Mouse (Mus musculus) megakaryocyte, embryonic 14.5 days (primary cell): ENCODE results near the gene Gucd1. TPM values are rescaled to one million over a fixed set of nuclear protein-coding genes. Genes with fewer than 3 reads are reported as not detected.

ENCODE experiments used
- H3K27me3 ChIP-seq: replicated peaks from 2 replicates; pipeline ENCODE3; 2012; ENCODE audit warnings: inconsistent platforms
- H3K36me3 ChIP-seq: replicated peaks from 2 replicates; pipeline ENCODE3; 2012; ENCODE audit warnings: low read length, inconsistent platforms, mixed read lengths
- H3K4me1 ChIP-seq: 2 replicates; pipeline ENCODE4 v1.6.1; 2012; ENCODE audit warnings: inconsistent platforms
- H3K4me3 ChIP-seq: replicated peaks from 2 replicates; pipeline ENCODE3; 2012; ENCODE audit warnings: moderate library complexity, mild to moderate bottlenecking, inconsistent platforms
- H3K9me3 ChIP-seq: 2 replicates; pipeline ENCODE4 v1.6.1; 2012; ENCODE audit warnings: inconsistent platforms
- FLI1 ChIP-seq: IDR thresholded peaks from 2 replicates; pipeline ENCODE4 v1.6.1; 2012; ENCODE audit warnings: low read length, inconsistent platforms, mixed read lengths
- GATA1 ChIP-seq: IDR thresholded peaks from 3 replicates; pipeline ENCODE4 v1.6.1; 2012; ENCODE audit warnings: mixed read lengths, low read length, inconsistent platforms, borderline replicate concordance
- polyA plus RNA-seq: library from polyadenylated mRNA; stranded (reverse); fragments of >175 nt; gene quantifications from 2 replicates; pipeline ENCODE4 v1.2.3, GENCODE M21; 2012; ENCODE audit warnings: low replicate concordance; ENCODE audit not compliant: insufficient read depth

Gucd1 gene
- polyA plus RNA-seq, 1 experiment: 19.1 TPM

- no peak overlapping the region for H3K4me3 ChIP-seq
- H3K9me3 ChIP-seq: no peaks in the 10 kb centered on the region
- peaks cover 62% of the 10 kb centered on the region for H3K4me1 ChIP-seq
- peaks cover 36% of the 10 kb centered on the region for H3K27me3 ChIP-seq
- no peaks in the 10 kb centered on the region for H3K36me3 ChIP-seq
- no peak for TF ChIP-seq GATA1
Measured at GRCm38 (mm10) chr10:75440756-75441155, 77.0 kb downstream of the Gucd1 start.

DNA sequence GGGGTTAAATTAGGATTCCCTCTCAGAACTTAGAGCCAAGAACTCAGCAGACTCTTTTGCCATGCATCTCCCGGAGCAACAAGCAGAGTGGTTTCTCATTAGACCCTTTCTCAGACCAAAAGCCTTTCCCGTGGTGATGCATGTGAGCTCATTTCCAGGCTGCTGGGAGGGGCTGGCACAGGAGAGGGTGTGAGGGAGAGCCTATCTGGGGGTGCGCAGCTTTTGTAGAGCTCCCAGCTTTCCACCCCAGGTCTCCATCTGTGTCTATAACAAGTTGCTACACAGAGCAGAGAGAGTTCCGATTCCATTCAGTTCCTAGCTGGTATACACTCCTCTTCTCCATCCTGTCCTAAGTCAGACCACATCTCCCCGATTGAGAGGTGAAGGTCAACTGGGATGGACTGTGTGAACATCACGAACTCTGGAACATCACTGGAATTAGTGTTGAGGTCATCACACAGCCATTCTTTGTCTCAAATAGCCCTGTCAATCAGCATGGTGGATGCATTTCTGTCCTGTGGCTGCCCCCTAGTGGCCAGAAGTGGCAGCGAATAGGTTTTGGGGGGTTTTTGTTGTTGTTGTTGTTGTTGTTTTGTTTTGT lies 78.5 kb downstream of the Gucd1 start:
- H3K9me3 ChIP-seq: no peaks in the 10 kb centered on the region
- H3K4me1 ChIP-seq: peaks cover 50% of the 10 kb centered on the region
- TF ChIP-seq FLI1: no peak
- peaks cover 34% of the 10 kb centered on the region for H3K27me3 ChIP-seq
- no peaks in the 10 kb centered on the region for H3K36me3 ChIP-seq
- H3K4me3 ChIP-seq: peak overlapping the region; percentile 7

DNA sequence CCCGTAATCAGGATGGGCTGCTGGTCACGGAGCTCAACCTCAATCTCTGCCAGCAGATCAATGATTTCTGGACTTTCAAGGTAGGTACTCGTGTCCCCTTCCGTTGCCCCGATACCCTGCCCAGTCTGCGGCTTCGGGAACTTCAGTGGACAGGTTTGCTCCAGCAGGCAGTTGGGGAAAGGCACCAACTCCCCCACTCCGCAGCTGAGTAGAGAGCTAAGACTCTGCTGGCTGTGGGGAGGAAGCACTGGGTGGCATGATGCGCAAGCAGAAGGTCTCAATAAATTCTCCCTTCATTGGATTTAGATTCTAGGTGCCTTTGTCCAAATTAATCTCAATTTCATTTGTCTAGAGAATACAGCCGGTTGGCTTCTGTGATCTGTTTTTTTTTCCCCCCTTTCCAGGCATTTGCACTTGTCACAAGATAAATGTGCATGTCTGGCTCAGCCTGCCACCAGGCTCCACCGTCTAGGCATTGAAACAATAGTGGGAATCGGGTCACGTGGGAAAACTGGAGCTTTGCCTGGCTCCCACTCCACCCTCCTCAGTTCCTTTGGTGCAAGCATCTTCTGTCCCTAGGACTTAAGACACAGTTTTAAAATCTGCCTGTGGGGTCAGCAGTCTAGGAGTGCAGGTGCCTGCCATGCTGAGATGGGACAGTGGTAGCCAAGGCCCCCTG lies 79.5 kb downstream of the Gucd1 start:
- peaks cover 30% of the 10 kb centered on the region for H3K27me3 ChIP-seq
- no peak for TF ChIP-seq GATA1
- no peak for TF ChIP-seq FLI1

GRCm38 (mm10) chr10:75437284-75437683 lies 80.5 kb downstream of the Gucd1 start:
- peaks cover 27% of the 10 kb centered on the region for H3K27me3 ChIP-seq
- no peaks in the 10 kb centered on the region for H3K36me3 ChIP-seq
- peaks cover 42% of the 10 kb centered on the region for H3K4me1 ChIP-seq
- no peak for TF ChIP-seq FLI1
- TF ChIP-seq GATA1: no peak
- no peak overlapping the region for H3K4me3 ChIP-seq
- H3K9me3 ChIP-seq: no peaks in the 10 kb centered on the region

More for the DNA sequence above, 79.5 kb downstream of the Gucd1 start:
- no peak overlapping the region for H3K4me3 ChIP-seq
- H3K9me3 ChIP-seq: no peaks in the 10 kb centered on the region
- H3K36me3 ChIP-seq: no peaks in the 10 kb centered on the region
- peaks cover 45% of the 10 kb centered on the region for H3K4me1 ChIP-seq

- H3K4me3 ChIP-seq: peak overlapping the region; percentile 77
- peaks cover 36% of the 10 kb centered on the region for H3K4me1 ChIP-seq
- H3K36me3 ChIP-seq: no peaks in the 10 kb centered on the region
- TF ChIP-seq FLI1: no peak
- no peak for TF ChIP-seq GATA1
- peaks cover 2% of the 10 kb centered on the region for H3K9me3 ChIP-seq
- peaks cover 27% of the 10 kb centered on the region for H3K27me3 ChIP-seq
Measured at GRCm38 (mm10) chr10:75436604-75437217, 81.1 kb downstream of the Gucd1 start.

- Histone ChIP-seq H3K4me3 (no peak overlapping the region), H3K4me1 (peaks cover 9% of the 10 kb centered on the region)
- TF ChIP-seq GATA1 (no peak), FLI1 (no peak)
Measured at GRCm38 (mm10) chr10:75430633-75431032, 87.1 kb downstream of the Gucd1 start.

GRCm38 (mm10) chr10:75430147-75430537 lies 87.6 kb downstream of the Gucd1 start:
- no peak overlapping the region for H3K4me3 ChIP-seq
- peaks cover 9% of the 10 kb centered on the region for H3K4me1 ChIP-seq
- no peak for TF ChIP-seq GATA1
- no peak for TF ChIP-seq FLI1
- H3K36me3 ChIP-seq: no peaks in the 10 kb centered on the region
- H3K9me3 ChIP-seq: peaks cover 9% of the 10 kb centered on the region
- H3K27me3 ChIP-seq: peaks cover 20% of the 10 kb centered on the region

More at GRCm38 (mm10) chr10:75430633-75431032, 87.1 kb downstream of the Gucd1 start:
- Histone ChIP-seq H3K9me3 (peaks cover 9% of the 10 kb centered on the region), H3K36me3 (no peaks in the 10 kb centered on the region), H3K27me3 (peaks cover 20% of the 10 kb centered on the region)

- H3K4me1 ChIP-seq: peaks cover 10% of the 10 kb centered on the region
- H3K9me3 ChIP-seq: peaks cover 9% of the 10 kb centered on the region
- TF ChIP-seq FLI1: no peak
- no peak for TF ChIP-seq GATA1
- H3K27me3 ChIP-seq: peaks cover 20% of the 10 kb centered on the region
- no peaks in the 10 kb centered on the region for H3K36me3 ChIP-seq
- H3K4me3 ChIP-seq: no peak overlapping the region
Measured at GRCm38 (mm10) chr10:75429522-75430146, 88.1 kb downstream of the Gucd1 start.

GRCm38 (mm10) chr10:75429004-75429380 lies 88.8 kb downstream of the Gucd1 start:
- TF ChIP-seq GATA1: no peak
- TF ChIP-seq FLI1: no peak
- peaks cover 9% of the 10 kb centered on the region for H3K9me3 ChIP-seq
- H3K4me1 ChIP-seq: peaks cover 9% of the 10 kb centered on the region
- no peaks in the 10 kb centered on the region for H3K36me3 ChIP-seq
- no peak overlapping the region for H3K4me3 ChIP-seq
- H3K27me3 ChIP-seq: peaks cover 20% of the 10 kb centered on the region
